ENCODE assay signal across 8 mouse cellular contexts in the genomic region with DNA sequence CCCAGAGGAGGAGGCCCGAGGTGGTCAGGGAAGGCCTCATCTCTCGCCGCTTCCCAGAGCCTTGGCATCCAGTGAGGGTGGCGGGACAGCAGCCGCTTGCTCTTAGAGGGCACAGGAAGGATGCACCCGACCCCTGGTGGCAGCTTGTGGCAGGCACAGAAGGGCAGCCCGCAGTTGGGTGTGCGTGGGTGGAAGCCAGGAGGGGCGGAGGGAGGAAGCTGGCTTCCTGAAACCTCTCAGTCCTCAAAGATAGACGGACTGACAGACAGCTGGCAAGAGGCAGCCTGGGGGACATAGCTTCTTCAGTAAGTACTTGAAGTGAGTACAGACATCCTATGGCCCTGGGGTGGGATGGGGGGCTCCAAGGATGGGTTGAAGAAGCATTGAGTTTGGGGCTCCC. TPM values are rescaled to one million over a fixed set of nuclear protein-coding genes. Genes with fewer than 3 reads are reported as not detected.
DNase-seq lines count a peak whose midpoint lies in the region; ATAC-seq lines count a peak whose summit lies in the region.
"Had no signal": no experiment of that assay in that cellular context is flagged by ENCODE, and none has a peak within 500 bp of the region (broad histone marks: within the 10 kb centered on the region; RNA-seq: fewer than 3 reads in every experiment).

Gene Ptpn7, plus strand, starts transcription at position 228 of the 400 bp plus-strand sequence.

- peak; percentile 75 to 80 for DNase-seq in right cerebral cortex, postnatal 10 days (ENCODE audit: low spot score in 2 of 2)
- no peak for DNase-seq in right cerebral cortex, postnatal 25 days
- DNase-seq in adrenal gland, adult 8-10 months, result peak; percentile 59
- peak; percentile 95 for DNase-seq in induced T-regulatory cell, adult 2 months (ENCODE audit: low read depth)
- peak; percentile 61 for DNase-seq in right cerebral cortex, postnatal 4 days

- H3K36me3 ChIP-seq in embryonic facial prominence, embryonic 13.5 days, result no peaks in the 10 kb centered on the region
- no peaks in the 10 kb centered on the region; the same call in 1 of the 2 replicates for H3K36me3 ChIP-seq in liver, embryonic 16.5 days (ENCODE audit: control insufficient read depth, insufficient read depth)
- H3K36me3 ChIP-seq: hindbrain, embryonic 15.5 days had no signal

- H3K27ac ChIP-seq in embryonic facial prominence, embryonic 13.5 days, result peak within 1 kb of the TSS; percentile 28; the same call in 1 of the 2 replicates
- H3K27ac ChIP-seq in liver, embryonic 16.5 days (ENCODE audit: low read length), result peak within 1 kb of the TSS; percentile 79
- H3K27ac ChIP-seq: hindbrain, embryonic 15.5 days had no signal

- no peak for ATAC-seq in embryonic facial prominence, embryonic 13.5 days (ENCODE audit: insufficient number of reproducible peaks, insufficient read depth, low FRiP score, low TSS enrichment, low read depth)
- peak; percentile 75 for ATAC-seq in liver, embryonic 16.5 days (ENCODE audit: low read depth)

- no peaks in the 10 kb centered on the region for H3K9me3 ChIP-seq in embryonic facial prominence, embryonic 13.5 days
- H3K9me3 ChIP-seq in liver, embryonic 16.5 days (replicated peaks; ENCODE audit: control insufficient read depth, low read length), result no peaks in the 10 kb centered on the region
- H3K9me3 ChIP-seq: hindbrain, embryonic 15.5 days had no signal

- H3K4me2 ChIP-seq in embryonic facial prominence, embryonic 13.5 days, result no peak within 1 kb of the TSS
- peak within 1 kb of the TSS; percentile 42 for H3K4me2 ChIP-seq in liver, embryonic 16.5 days (ENCODE audit: low read depth, low read length)
- H3K4me2 ChIP-seq: hindbrain, embryonic 15.5 days had no signal

- H3K27me3 ChIP-seq in embryonic facial prominence, embryonic 13.5 days, result 0 out of 2 replicates have a peak, but pooled peaks cover 6% of the 10 kb centered on the region
- 0 out of 2 replicates have a peak, but pooled peaks cover 4% of the 10 kb centered on the region for H3K27me3 ChIP-seq in liver, embryonic 16.5 days (ENCODE audit: control insufficient read depth, insufficient read depth, low read depth, low read length)
- H3K27me3 ChIP-seq: hindbrain, embryonic 15.5 days had no signal

- WGBS in embryonic facial prominence, embryonic 13.5 days, result 42% methylated on average over 10 of the region's 10 CpGs
- WGBS in liver, embryonic 16.5 days (ENCODE audit: insufficient replicate concordance), result 6% methylated on average over 10 of the region's 10 CpGs

- no peak within 1 kb of the TSS for H3K4me3 ChIP-seq in embryonic facial prominence, embryonic 13.5 days
- H3K4me3 ChIP-seq in liver, embryonic 16.5 days (ENCODE audit: low read depth, low read length), result peak within 1 kb of the TSS; percentile 42
- H3K4me3 ChIP-seq: hindbrain, embryonic 15.5 days had no signal

- no peak within 1 kb of the TSS; the same call in 1 of the 2 replicates for H3K9ac ChIP-seq in embryonic facial prominence, embryonic 13.5 days
- peak within 1 kb of the TSS; percentile 40 for H3K9ac ChIP-seq in liver, embryonic 16.5 days (ENCODE audit: low read depth, low read length)
- H3K9ac ChIP-seq: hindbrain, embryonic 15.5 days had no signal

- H3K4me1 ChIP-seq in embryonic facial prominence, embryonic 13.5 days, result peaks cover 44% of the 10 kb centered on the region
- H3K4me1 ChIP-seq in liver, embryonic 16.5 days (ENCODE audit: control insufficient read depth, low read depth, low read length), result peaks cover 34% of the 10 kb centered on the region
- H3K4me1 ChIP-seq: hindbrain, embryonic 15.5 days had no signal

RNA-seq across cellular contexts. Expression of gene Ptpn7, which starts in this region (rescaled TPM):
- 1 to 10 TPM; 1.4 to 1.5 (median 1.4) TPM for total RNA-seq in adrenal gland, adult 8-10 months (2022)
- polyA plus RNA-seq in embryonic facial prominence, embryonic 13.5 days (2015; fragmentation: Nextera tagmentation; extraction: Ambion mirVana), result 1.5 and 2.2 TPM in 2 replicates
- 9.0 and 9.6 TPM in 2 replicates for polyA plus RNA-seq in liver, embryonic 16.5 days (2015; fragmentation: Nextera tagmentation; extraction: Ambion mirVana)
